Comparison of ENCODE assay signal across 28 mouse cellular contexts in the genomic region with DNA sequence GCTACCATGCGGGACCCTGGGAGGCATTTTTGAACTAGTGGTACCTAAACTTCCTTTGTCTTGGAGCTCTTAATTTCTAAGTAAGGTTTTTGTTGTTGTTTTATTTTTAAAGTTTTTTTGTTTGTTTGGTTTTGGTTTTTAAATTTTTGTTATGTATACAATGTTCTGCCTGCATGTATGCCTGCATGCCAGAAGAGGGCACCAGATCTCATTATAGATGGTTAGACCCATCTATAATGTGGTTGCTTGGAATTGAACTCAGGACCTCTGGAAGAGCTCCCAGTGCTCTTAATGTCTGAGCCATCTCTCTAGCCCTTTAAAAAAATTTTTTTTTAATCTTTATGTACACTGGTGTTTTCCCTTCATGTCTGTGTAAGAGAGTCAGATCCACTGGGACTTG. TPM values are rescaled to one million over a fixed set of nuclear protein-coding genes. Genes with fewer than 3 reads are reported as not detected.
A peak's percentile ranks its signal among the peaks of the same experiment; 100 is the strongest.
DNase-seq lines count a peak whose midpoint lies in the region; ATAC-seq and TF ChIP-seq lines count a peak whose summit lies in the region.
"Had no signal": no experiment of that assay in that cellular context is flagged by ENCODE, and none has a peak within 500 bp of the region (broad histone marks: within the 10 kb centered on the region; RNA-seq: fewer than 3 reads in every experiment).

No protein-coding gene starts in this region.

- ATAC-seq in intestine, postnatal 0 days = no peak
- no peak for ATAC-seq in intestine, embryonic 15.5 days
- ATAC-seq in lung, embryonic 14.5 days (ENCODE audit: insufficient read depth) = no peak
- no peak for ATAC-seq in stomach, postnatal 0 days (ENCODE audit: low FRiP score, low TSS enrichment)
- ATAC-seq: forebrain, embryonic 15.5 days; inflammation-experienced regulatory T-cells, adult 6 months; midbrain, embryonic 16.5 days; Patski had no signal

- TF ChIP-seq RAD21 in MEL (IDR thresholded peaks at IDR 0.05; ENCODE audit: low read depth, low read length) = no peak

- no peaks in the 10 kb centered on the region for H3K27me3 ChIP-seq in intestine, postnatal 0 days (replicated peaks; ENCODE audit: control insufficient read depth, insufficient read depth, low read length)
- H3K27me3 ChIP-seq in intestine, embryonic 15.5 days (replicated peaks) = no peaks in the 10 kb centered on the region
- H3K27me3 ChIP-seq in lung, embryonic 14.5 days (ENCODE audit: insufficient read depth, low read length) = 0 out of 2 replicates have a peak, but pooled peaks cover 4% of the 10 kb centered on the region
- H3K27me3 ChIP-seq in MEL (ENCODE audit: control insufficient read depth in 1 of 2, insufficient read depth in 2 of 2, low read length in 2 of 2) = no peaks in the 10 kb centered on the region
- H3K27me3 ChIP-seq in stomach, postnatal 0 days (ENCODE audit: control insufficient read depth, insufficient read depth, low read length) = no peaks in the 10 kb centered on the region
- H3K27me3 ChIP-seq: Patski had no signal

- no peak overlapping the region for H3K4me2 ChIP-seq in intestine, postnatal 0 days (replicated peaks; ENCODE audit: low read depth)
- no peak overlapping the region for H3K4me2 ChIP-seq in intestine, embryonic 15.5 days (replicated peaks)
- no peak overlapping the region for H3K4me2 ChIP-seq in lung, embryonic 14.5 days
- H3K4me2 ChIP-seq in stomach, postnatal 0 days (replicated peaks; ENCODE audit: low read depth) = no peak overlapping the region
- H3K4me2 ChIP-seq: lung, embryonic 15.5 days had no signal

- TF ChIP-seq CTCF in intestine, postnatal 0 days (IDR thresholded peaks at IDR 0.05; ENCODE audit: low read depth) = peak; percentile 44
- TF ChIP-seq CTCF in lung, embryonic 14.5 days (IDR thresholded peaks at IDR 0.05; ENCODE audit: low read depth) = peak; percentile 39; the same call in 1 of the 2 replicates
- TF ChIP-seq CTCF in lung, adult 2 months (IDR thresholded peaks at IDR 0.05; ENCODE audit: insufficient read depth, low read length) = no peak
- TF ChIP-seq CTCF in MEL (IDR thresholded peaks at IDR 0.05 in 2 of 3, conservative IDR thresholded peaks at IDR 0.05 in 1 of 3; ENCODE audit: control insufficient read depth in 1 of 3, insufficient read depth in 1 of 3, low read depth in 2 of 3, low read length in 3 of 3, poor library complexity in 1 of 3, severe bottlenecking in 1 of 3) = peak in 2 of 3 experiments; percentile 22 to 34; a peak in 1 of 6 replicates
- TF ChIP-seq CTCF in stomach, postnatal 0 days (IDR thresholded peaks at IDR 0.05; ENCODE audit: low read depth) = peak; percentile 54

- H3K27ac ChIP-seq in intestine, postnatal 0 days (ENCODE audit: low read depth, low read length) = no peak overlapping the region
- no peak overlapping the region for H3K27ac ChIP-seq in intestine, embryonic 15.5 days
- H3K27ac ChIP-seq in lung, embryonic 14.5 days (ENCODE audit: low read depth) = no peak overlapping the region
- H3K27ac ChIP-seq in MEL (ENCODE audit: control insufficient read depth, low read depth, low read length) = no peak overlapping the region
- H3K27ac ChIP-seq in stomach, postnatal 0 days (replicated peaks) = no peak overlapping the region
- H3K27ac ChIP-seq: embryonic facial prominence, embryonic 15.5 days; forebrain, embryonic 15.5 days; hindbrain, embryonic 12.5 days; limb, embryonic 10.5 days; lung, embryonic 15.5 days; macrophage; neural tube, embryonic 15.5 days had no signal

- no peaks in the 10 kb centered on the region for H3K9me3 ChIP-seq in intestine, postnatal 0 days (ENCODE audit: control insufficient read depth)
- no peaks in the 10 kb centered on the region for H3K9me3 ChIP-seq in intestine, embryonic 15.5 days
- peaks cover 4% of the 10 kb centered on the region; the same call in 1 of the 2 replicates for H3K9me3 ChIP-seq in lung, embryonic 14.5 days (ENCODE audit: low read depth, low read length)
- no peaks in the 10 kb centered on the region for H3K9me3 ChIP-seq in MEL (replicated peaks; ENCODE audit: insufficient read depth, low read length)
- no peaks in the 10 kb centered on the region for H3K9me3 ChIP-seq in stomach, postnatal 0 days (ENCODE audit: control insufficient read depth, low read length)
- H3K9me3 ChIP-seq: embryonic facial prominence, embryonic 15.5 days; forebrain, embryonic 15.5 days; limb, embryonic 10.5 days; lung, embryonic 15.5 days; neural tube, embryonic 15.5 days had no signal

- no peak overlapping the region for H3K9ac ChIP-seq in intestine, postnatal 0 days (ENCODE audit: low read depth, low read length)
- H3K9ac ChIP-seq in intestine, embryonic 15.5 days = no peak overlapping the region
- H3K9ac ChIP-seq in lung, embryonic 14.5 days = no peak overlapping the region
- no peak overlapping the region for H3K9ac ChIP-seq in MEL (ENCODE audit: control insufficient read depth, low read depth, low read length, poor library complexity, severe bottlenecking)
- H3K9ac ChIP-seq in stomach, postnatal 0 days (ENCODE audit: low read length) = no peak overlapping the region
- H3K9ac ChIP-seq: embryonic facial prominence, embryonic 15.5 days; forebrain, embryonic 15.5 days; hindbrain, embryonic 12.5 days; lung, embryonic 15.5 days; neural tube, embryonic 15.5 days had no signal

- DNase-seq in lung, embryonic 14.5 days = no peak
- no peak for DNase-seq in lung, adult 2 months
- DNase-seq in MEL (ENCODE audit: low read depth, low spot score) = no peak
- no peak for DNase-seq in stomach, postnatal 0 days (ENCODE audit: low spot score)
- DNase-seq in gastrocnemius, postnatal 14 days = no peak
- DNase-seq: adrenal gland, postnatal 36 days; cerebellum, adult 9-10 months; heart, postnatal 14 days; kidney, adult 9 months; kidney, postnatal 36 days; right cerebral cortex, adult 18-20 months; right cerebral cortex, postnatal 4 days; thymus, adult 18-20 months; thymus, postnatal 4 days had no signal

- no peak for TF ChIP-seq EP300 in MEL (IDR thresholded peaks at IDR 0.05; ENCODE audit: low read depth in 1 of 2, low read length in 2 of 2)
- no peak for TF ChIP-seq EP300 in stomach, postnatal 0 days (optimal IDR thresholded peaks at IDR 0.05)

- WGBS in intestine, postnatal 0 days = 94% methylated on average over 1 of the region's 1 CpGs
- 93% methylated on average over 1 of the region's 1 CpGs for WGBS in intestine, embryonic 15.5 days
- WGBS in lung, embryonic 14.5 days = 96% methylated on average over 1 of the region's 1 CpGs
- 95% methylated on average over 1 of the region's 1 CpGs for WGBS in lung, adult 2 months
- WGBS in stomach, postnatal 0 days = 92% methylated on average over 1 of the region's 1 CpGs

- H3K79me2 ChIP-seq in MEL (ENCODE audit: control insufficient read depth, insufficient read depth, low read length, poor library complexity) = no peaks in the 10 kb centered on the region

- intact Hi-C loops in gastrocnemius, postnatal 14 days (cut with DNase I; ENCODE audit: low total_unique reads) = loop anchor here (5.0 kb wide), 1 partner anchor 57 kb away; the partner anchor contains the start of gene Kdelr1

- no peak for TF ChIP-seq POLR2A in lung, adult 2 months (IDR thresholded peaks at IDR 0.05; ENCODE audit: borderline replicate concordance, extremely low read depth, low read depth, low read length)
- TF ChIP-seq POLR2A in MEL (IDR thresholded peaks at IDR 0.05; ENCODE audit: control insufficient read depth in 1 of 2, insufficient read depth in 1 of 2, low read depth in 1 of 2, low read length in 2 of 2, poor library complexity in 1 of 2) = no peak

- H3K4me1 ChIP-seq in intestine, postnatal 0 days (replicated peaks; ENCODE audit: control insufficient read depth, insufficient read depth, low read length) = no peaks in the 10 kb centered on the region
- H3K4me1 ChIP-seq in intestine, embryonic 15.5 days (replicated peaks) = no peaks in the 10 kb centered on the region
- H3K4me1 ChIP-seq in lung, embryonic 14.5 days (ENCODE audit: insufficient read depth) = no peaks in the 10 kb centered on the region
- H3K4me1 ChIP-seq in lung, adult 2 months (ENCODE audit: control insufficient read depth, insufficient read depth, low read length) = no peaks in the 10 kb centered on the region
- H3K4me1 ChIP-seq in MEL (ENCODE audit: control insufficient read depth in 1 of 2, insufficient read depth in 2 of 2, low read length in 2 of 2) = peaks cover 4 to 5% of the 10 kb centered on the region in 2 experiments
- no peaks in the 10 kb centered on the region for H3K4me1 ChIP-seq in stomach, postnatal 0 days (replicated peaks; ENCODE audit: control insufficient read depth, insufficient read depth)
- H3K4me1 ChIP-seq: forebrain, embryonic 15.5 days; hindbrain, embryonic 12.5 days; lung, embryonic 15.5 days had no signal

- H3K36me3 ChIP-seq in intestine, postnatal 0 days (ENCODE audit: control insufficient read depth, insufficient read depth) = no peaks in the 10 kb centered on the region
- H3K36me3 ChIP-seq in intestine, embryonic 15.5 days = no peaks in the 10 kb centered on the region
- H3K36me3 ChIP-seq in lung, embryonic 14.5 days (ENCODE audit: insufficient read depth) = no peaks in the 10 kb centered on the region
- peaks cover 0 to 5% of the 10 kb centered on the region in 2 experiments; a peak in 2 of 4 replicates for H3K36me3 ChIP-seq in MEL (ENCODE audit: control insufficient read depth in 1 of 2, insufficient read depth in 2 of 2, low read length in 2 of 2)
- no peaks in the 10 kb centered on the region for H3K36me3 ChIP-seq in stomach, postnatal 0 days (ENCODE audit: control insufficient read depth, insufficient read depth, low read length)
- H3K36me3 ChIP-seq: embryonic facial prominence, embryonic 15.5 days; forebrain, embryonic 15.5 days; hindbrain, embryonic 12.5 days; lung, embryonic 15.5 days; neural tube, embryonic 15.5 days had no signal

- no peak overlapping the region for H3K4me3 ChIP-seq in intestine, postnatal 0 days (ENCODE audit: low read depth, low read length)
- no peak overlapping the region for H3K4me3 ChIP-seq in intestine, embryonic 15.5 days (replicated peaks)
- H3K4me3 ChIP-seq in lung, embryonic 14.5 days (ENCODE audit: low read depth, low read length) = no peak overlapping the region
- no peak overlapping the region for H3K4me3 ChIP-seq in lung, adult 2 months (replicated peaks; ENCODE audit: extremely low read depth, low read depth, low read length)
- no peak overlapping the region for H3K4me3 ChIP-seq in MEL (ENCODE audit: control insufficient read depth in 1 of 2, insufficient read depth in 1 of 2, low read depth in 2 of 2, low read length in 2 of 2)
- H3K4me3 ChIP-seq in stomach, postnatal 0 days (ENCODE audit: low read depth, low read length) = no peak overlapping the region
- H3K4me3 ChIP-seq: embryonic facial prominence, embryonic 15.5 days; forebrain, embryonic 15.5 days; hindbrain, embryonic 12.5 days; limb, embryonic 10.5 days; lung, embryonic 15.5 days; neural tube, embryonic 15.5 days had no signal

RNA-seq across cellular contexts. Expression of gene Ccdc114, which starts 5.8 kb away (rescaled TPM):
- polyA plus RNA-seq in intestine, postnatal 0 days (2015; fragmentation: Nextera tagmentation; extraction: Ambion mirVana) = 2.9 and 3.3 TPM in 2 replicates
- polyA plus RNA-seq in intestine, embryonic 15.5 days (2015; fragmentation: Nextera tagmentation; extraction: Ambion mirVana) = 4.3 and 4.5 TPM in 2 replicates
- 2.9 and 4.4 TPM in 2 replicates for polyA plus RNA-seq in lung, embryonic 14.5 days (2014; fragmentation: Nextera tagmentation; extraction: Ambion mirVana)
- 10.3 and 12.3 TPM in 2 replicates for polyA plus RNA-seq in lung, adult 2 months (2012; rRNA removed)
- 0.15 TPM in 1 of 2 replicates, not detected in the other for total RNA-seq in MEL (2012; rRNA removed)
- under 1 TPM in 1 of 2 experiments, not detected in 1; 0.24 TPM for polyA plus RNA-seq in MEL (2012; ENCODE audit: insufficient read depth in 1 of 2, insufficient read length in 2 of 2, low read depth in 1 of 2, low replicate concordance in 2 of 2, missing spikeins in 1 of 2)
- polyA plus RNA-seq in stomach, postnatal 0 days (2015; fragmentation: Nextera tagmentation; extraction: Ambion mirVana) = 1.7 and 2.3 TPM in 2 replicates
- under 1 TPM; 0.39 to 0.78 TPM for total RNA-seq in gastrocnemius, postnatal 14 days (2021)

RNA-seq across cellular contexts. Expression of gene Emp3, which starts 8.5 kb away (rescaled TPM):
- 82.4 and 83.3 TPM in 2 replicates for polyA plus RNA-seq in intestine, postnatal 0 days (2015; fragmentation: Nextera tagmentation; extraction: Ambion mirVana)
- polyA plus RNA-seq in intestine, embryonic 15.5 days (2015; fragmentation: Nextera tagmentation; extraction: Ambion mirVana) = 141 and 168 TPM in 2 replicates
- polyA plus RNA-seq in lung, embryonic 14.5 days (2014; fragmentation: Nextera tagmentation; extraction: Ambion mirVana) = 164 and 174 TPM in 2 replicates
- polyA plus RNA-seq in lung, adult 2 months (2012; rRNA removed) = 210 and 228 TPM in 2 replicates
- total RNA-seq in MEL (2012; rRNA removed) = 65.1 and 75.0 TPM in 2 replicates
- 100 to 1,000 TPM in 1 of 2 experiments, not detected in 1; 111 TPM for polyA plus RNA-seq in MEL (2012; ENCODE audit: insufficient read depth in 1 of 2, insufficient read length in 2 of 2, low read depth in 1 of 2, low replicate concordance in 2 of 2, missing spikeins in 1 of 2)
- polyA plus RNA-seq in stomach, postnatal 0 days (2015; fragmentation: Nextera tagmentation; extraction: Ambion mirVana) = 135 and 151 TPM in 2 replicates
- total RNA-seq in gastrocnemius, postnatal 14 days (2021) = 10 to 100 TPM; 21.5 to 31.1 TPM

RNA-seq across cellular contexts. Expression of gene Tmem143, which starts 32.9 kb away (rescaled TPM):
- polyA plus RNA-seq in intestine, postnatal 0 days (2015; fragmentation: Nextera tagmentation; extraction: Ambion mirVana) = 6.8 and 7.4 TPM in 2 replicates
- polyA plus RNA-seq in intestine, embryonic 15.5 days (2015; fragmentation: Nextera tagmentation; extraction: Ambion mirVana) = 5.8 and 7.0 TPM in 2 replicates
- polyA plus RNA-seq in lung, embryonic 14.5 days (2014; fragmentation: Nextera tagmentation; extraction: Ambion mirVana) = 2.7 and 3.5 TPM in 2 replicates
- 35.5 and 41.9 TPM in 2 replicates for polyA plus RNA-seq in lung, adult 2 months (2012; rRNA removed)
- 10.1 and 10.7 TPM in 2 replicates for total RNA-seq in MEL (2012; rRNA removed)
- polyA plus RNA-seq in MEL (2012; ENCODE audit: insufficient read depth in 1 of 2, insufficient read length in 2 of 2, low read depth in 1 of 2, low replicate concordance in 2 of 2, missing spikeins in 1 of 2) = 10 to 100 TPM in 1 of 2 experiments, not detected in 1; 20.1 TPM
- polyA plus RNA-seq in stomach, postnatal 0 days (2015; fragmentation: Nextera tagmentation; extraction: Ambion mirVana) = 3.1 and 3.2 TPM in 2 replicates
- 10 to 100 TPM; 49.2 to 61.0 TPM for total RNA-seq in gastrocnemius, postnatal 14 days (2021)

RNA-seq across cellular contexts. Expression of gene Syngr4, which starts 33.2 kb away (rescaled TPM):
- 0.72 and 0.75 TPM in 2 replicates for polyA plus RNA-seq in intestine, postnatal 0 days (2015; fragmentation: Nextera tagmentation; extraction: Ambion mirVana)
- 0.85 and 1.00 TPM in 2 replicates for polyA plus RNA-seq in intestine, embryonic 15.5 days (2015; fragmentation: Nextera tagmentation; extraction: Ambion mirVana)
- polyA plus RNA-seq in lung, embryonic 14.5 days (2014; fragmentation: Nextera tagmentation; extraction: Ambion mirVana) = 1.0 and 1.4 TPM in 2 replicates
- not detected in 2 replicates for polyA plus RNA-seq in lung, adult 2 months (2012; rRNA removed)
- 0.33 and 0.46 TPM in 2 replicates for total RNA-seq in MEL (2012; rRNA removed)
- 1 to 10 TPM in 1 of 2 experiments, not detected in 1; 1.1 TPM for polyA plus RNA-seq in MEL (2012; ENCODE audit: insufficient read depth in 1 of 2, insufficient read length in 2 of 2, low read depth in 1 of 2, low replicate concordance in 2 of 2, missing spikeins in 1 of 2)
- polyA plus RNA-seq in stomach, postnatal 0 days (2015; fragmentation: Nextera tagmentation; extraction: Ambion mirVana) = 0.46 and 0.79 TPM in 2 replicates
- total RNA-seq in gastrocnemius, postnatal 14 days (2021) = under 1 TPM in 1 of 2 experiments, not detected in 1; 0.24 TPM
- total RNA-seq: adrenal gland, adult 18-20 months; heart, postnatal 14 days; liver, adult 2 months had no signal
- polyA plus RNA-seq: liver, adult 2 months; macrophage; midbrain, embryonic 16.5 days had no signal

RNA-seq across cellular contexts. Expression of gene Grin2d, which starts 51.5 kb away (rescaled TPM):
- polyA plus RNA-seq in intestine, postnatal 0 days (2015; fragmentation: Nextera tagmentation; extraction: Ambion mirVana) = 0.66 and 1.1 TPM in 2 replicates
- 0.49 and 0.51 TPM in 2 replicates for polyA plus RNA-seq in intestine, embryonic 15.5 days (2015; fragmentation: Nextera tagmentation; extraction: Ambion mirVana)
- polyA plus RNA-seq in lung, embryonic 14.5 days (2014; fragmentation: Nextera tagmentation; extraction: Ambion mirVana) = 0.41 and 0.43 TPM in 2 replicates
- 2.5 and 3.5 TPM in 2 replicates for polyA plus RNA-seq in lung, adult 2 months (2012; rRNA removed)
- total RNA-seq in MEL (2012; rRNA removed) = 0.16 and 0.19 TPM in 2 replicates
- polyA plus RNA-seq in MEL (2012; ENCODE audit: insufficient read depth in 1 of 2, insufficient read length in 2 of 2, low read depth in 1 of 2, low replicate concordance in 2 of 2, missing spikeins in 1 of 2) = under 1 TPM in 1 of 2 experiments, not detected in 1; 0.57 TPM
- 0.35 and 0.38 TPM in 2 replicates for polyA plus RNA-seq in stomach, postnatal 0 days (2015; fragmentation: Nextera tagmentation; extraction: Ambion mirVana)
- under 1 TPM; 0.44 to 0.64 TPM for total RNA-seq in gastrocnemius, postnatal 14 days (2021)
- polyA plus RNA-seq: inflammation-experienced regulatory T-cells, adult 6 months; macrophage had no signal
